Mouse (Mus musculus) neutrophil, adult 65 days (primary cell): Measurements from ENCODE around the gene Zfp46. TPM values are rescaled to one million over a fixed set of nuclear protein-coding genes. Genes with fewer than 3 reads are reported as not detected.

Source experiments
- total RNA-seq: library from RNA; stranded (reverse); gene quantifications from 2 replicates; pipeline ENCODE4 v1.2.4, GENCODE M21; 2023

Zfp46 gene
- 5.2 and 10.1 TPM in 2 replicates for total RNA-seq

GRCm38 (mm10) chr4:136284455-136284854 lies at the start of gene Zfp46:
Gene Zfp46 (plus strand): TSS chr4:136284683.

GRCm38 (mm10) chr4:136247729-136248463 lies 36.6 kb upstream of the Zfp46 start, which contains the start of gene Tcea3:
Gene Tcea3 (plus strand): TSS chr4:136247729.

GRCm38 (mm10) chr4:136310229-136311041 lies 26.0 kb downstream of the Zfp46 start, which contains the start of gene Hnrnpr:
Gene Hnrnpr (plus strand): TSS chr4:136310942.

Other genes starting within 250 kb of the Zfp46 start
- 242 and 261 TPM in 2 replicates for gene Rpl11, start 231.3 kb upstream of the Zfp46 start, total RNA-seq
- 10.6 and 11.5 TPM in 2 replicates for gene Id3, start 141.2 kb upstream of the Zfp46 start, total RNA-seq
- gene E2f2, start 112.3 kb upstream of the Zfp46 start, total RNA-seq, result 86.8 and 107 TPM in 2 replicates
- gene Asap3, start 78.3 kb upstream of the Zfp46 start, total RNA-seq, result 0.16 TPM in 1 of 2 replicates, not detected in the other
- gene Tcea3, start 37.0 kb upstream of the Zfp46 start, total RNA-seq, result 0.88 and 3.2 TPM in 2 replicates
- gene Hnrnpr, start 26.3 kb downstream of the Zfp46 start, total RNA-seq, result 32.9 and 48.1 TPM in 2 replicates
- not detected in 2 replicates for gene Htr1d, start 138.8 kb downstream of the Zfp46 start, total RNA-seq
- gene 6030445D17Rik, start 177.6 kb downstream of the Zfp46 start, total RNA-seq, result not detected in 2 replicates
- gene Luzp1, start 185.1 kb downstream of the Zfp46 start, total RNA-seq, result 1.1 and 2.5 TPM in 2 replicates